Mouse (Mus musculus) urinary bladder, adult 2 months (tissue): ENCODE results near the gene Trpv4. TPM values are rescaled to one million over a fixed set of nuclear protein-coding genes. Genes with fewer than 3 reads are reported as not detected.

ENCODE experiments used
- DNase-seq: peaks from one replicate; pipeline ENCODE4 v3.0.0; 2022; ENCODE audit warnings: low spot score
- polyA plus RNA-seq: library from polyadenylated mRNA; depleted of rRNA; stranded (reverse); fragments of >200 nt; gene quantifications from 2 replicates; pipeline ENCODE4 v1.2.3, GENCODE M21; 2012; rRNA removed

Gene Trpv4
- polyA plus RNA-seq, 1 experiment: 66.3 TPM

- no peak for DNase-seq
These were observed 68.8 kb downstream of the Trpv4 start for GRCm38 (mm10) chr5:114589454-114589853.

GRCm38 (mm10) chr5:114589026-114589425 lies 69.2 kb downstream of the Trpv4 start:
- no peak for DNase-seq

DNA sequence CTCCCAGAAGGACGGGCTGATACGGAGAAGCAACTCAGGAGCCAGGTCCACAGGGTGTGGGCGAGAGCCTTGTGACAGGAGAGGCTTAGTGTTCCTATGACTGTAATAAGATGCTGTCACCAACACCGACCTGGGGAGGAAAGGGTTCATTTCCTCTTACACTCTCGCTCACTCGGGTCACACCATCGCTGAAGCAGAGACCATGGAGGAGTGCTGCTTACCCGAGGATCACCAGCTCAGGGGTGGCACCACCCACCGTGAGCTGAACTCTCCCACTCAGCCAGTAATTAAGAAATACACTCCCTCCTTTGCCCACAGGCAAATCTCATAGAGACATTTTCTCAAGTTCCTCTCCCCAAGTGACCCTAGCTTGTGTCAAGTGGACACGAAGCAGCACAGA lies 69.8 kb downstream of the Trpv4 start:
- no peak for DNase-seq

GRCm38 (mm10) chr5:114587908-114588307 lies 70.3 kb downstream of the Trpv4 start:
- no peak for DNase-seq

- DNase-seq: no peak
These were observed 72.5 kb downstream of the Trpv4 start for GRCm38 (mm10) chr5:114585682-114586081.

DNA sequence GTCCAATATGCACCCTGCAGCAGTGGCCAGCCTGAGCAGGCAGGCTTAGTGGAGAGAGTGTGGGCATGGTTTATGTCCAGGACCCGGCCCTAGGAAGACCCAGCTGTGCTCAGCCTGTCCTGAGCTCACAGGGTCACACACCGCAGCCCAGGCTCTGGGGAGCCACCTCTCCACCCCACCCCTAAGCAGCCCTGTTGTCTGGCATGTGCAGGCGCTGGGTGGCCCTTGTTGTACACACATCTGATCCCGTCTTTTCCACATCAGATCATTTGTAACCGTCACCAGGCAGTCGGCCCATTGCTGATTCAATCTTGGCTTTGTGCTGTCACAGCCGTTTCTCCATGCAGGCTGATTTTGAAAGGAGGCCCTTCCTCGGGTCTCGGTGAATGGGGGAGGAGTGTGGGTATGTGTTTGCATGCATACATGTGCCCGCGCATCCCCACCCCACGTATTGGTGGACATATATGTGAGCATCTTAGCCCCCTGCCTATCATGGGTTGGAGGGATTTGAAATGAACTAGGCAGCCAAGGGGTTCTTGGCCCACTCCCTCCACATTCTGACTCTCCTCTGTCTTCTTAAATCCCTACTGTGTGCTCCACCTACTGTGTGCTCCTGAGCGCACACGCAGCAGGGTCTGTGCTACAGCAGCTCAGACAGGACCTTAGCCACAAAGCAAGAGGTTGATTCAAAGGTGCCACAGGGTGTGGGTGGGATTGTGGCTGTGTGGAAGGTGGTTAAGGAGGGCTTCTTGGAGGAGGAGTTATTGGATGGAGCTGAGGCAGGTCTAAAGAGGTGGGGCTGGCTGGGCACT lies 73.7 kb downstream of the Trpv4 start:
- no peak for DNase-seq

GRCm38 (mm10) chr5:114583490-114584175 lies 74.6 kb downstream of the Trpv4 start:
- DNase-seq: no peak

- no peak for DNase-seq
These were observed 75.2 kb downstream of the Trpv4 start for GRCm38 (mm10) chr5:114583046-114583445.

GRCm38 (mm10) chr5:114581486-114581885 lies 76.7 kb downstream of the Trpv4 start:
- DNase-seq: no peak

DNA sequence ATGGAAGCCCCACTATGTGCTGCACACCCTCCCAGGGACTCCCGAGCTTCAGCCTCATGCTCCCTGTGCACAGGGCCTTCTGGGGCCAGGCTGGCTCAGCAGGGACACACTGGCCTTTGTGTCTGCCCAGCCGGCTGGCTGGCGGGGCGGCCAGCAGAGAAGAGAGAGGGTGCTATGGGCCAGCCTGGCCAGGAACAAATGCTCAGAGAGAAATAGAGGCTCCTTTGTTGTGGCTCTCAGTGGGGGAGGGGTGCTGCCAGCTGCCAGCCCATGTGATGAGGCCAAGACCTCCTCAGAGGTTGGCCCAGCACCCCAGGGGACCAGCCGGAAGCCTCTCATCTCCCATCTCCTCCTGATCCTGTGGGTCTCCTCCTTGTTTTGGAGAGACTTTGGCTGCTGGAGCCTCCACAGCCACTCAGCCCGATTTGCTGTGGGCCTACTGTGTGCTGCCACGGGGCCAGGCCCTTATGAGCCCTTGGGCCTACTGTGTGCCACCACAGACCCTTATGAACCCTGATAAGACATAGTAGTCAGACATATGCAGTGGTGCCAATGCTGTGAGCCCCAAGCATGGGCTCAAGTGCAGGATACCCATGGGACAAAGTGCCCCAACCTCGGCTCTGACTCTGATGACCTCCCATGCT lies 78.4 kb downstream of the Trpv4 start:
- DNase-seq: no peak

DNA sequence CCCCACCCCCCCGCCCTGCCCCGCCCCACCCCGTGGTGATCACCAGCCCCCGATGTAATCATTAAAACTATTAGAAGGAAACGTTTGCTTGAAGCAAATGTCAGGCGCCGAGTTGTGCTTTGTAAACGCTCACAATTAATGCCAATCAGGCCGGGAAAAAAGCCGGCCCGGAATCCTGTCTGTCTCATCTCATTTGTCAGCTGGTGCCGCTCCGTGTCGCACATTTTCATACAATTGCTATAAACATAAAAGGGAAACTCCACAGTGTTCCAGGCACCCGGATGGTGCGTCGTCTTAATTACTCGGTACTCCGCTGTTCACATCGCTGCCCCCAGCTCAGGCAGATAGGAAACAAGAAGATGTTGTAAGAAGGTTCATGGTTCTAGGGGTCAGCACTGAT lies 79.9 kb downstream of the Trpv4 start:
- no peak for DNase-seq

- no peak for DNase-seq
These were observed 82.1 kb downstream of the Trpv4 start for GRCm38 (mm10) chr5:114575986-114576605.

DNA sequence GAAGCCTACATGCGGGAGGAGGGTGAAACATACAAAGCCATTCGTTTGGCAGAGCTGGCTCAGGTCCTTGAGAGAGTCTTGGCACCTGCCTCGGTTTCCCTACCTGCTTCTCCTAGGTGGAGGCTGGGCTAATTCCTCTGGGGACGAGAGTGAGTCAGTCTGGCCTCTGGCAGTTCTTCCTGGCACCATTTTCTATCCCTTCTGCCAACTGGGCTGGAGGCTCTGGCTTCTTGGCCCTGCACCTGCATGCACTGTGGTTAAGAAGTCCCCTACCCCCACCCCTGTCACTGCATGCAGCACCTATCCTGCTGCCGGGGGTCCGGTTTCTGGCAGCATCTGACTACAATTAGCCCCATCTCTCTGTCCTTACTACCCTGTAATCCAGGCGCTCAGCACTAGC lies 82.7 kb downstream of the Trpv4 start:
- no peak for DNase-seq

DNA sequence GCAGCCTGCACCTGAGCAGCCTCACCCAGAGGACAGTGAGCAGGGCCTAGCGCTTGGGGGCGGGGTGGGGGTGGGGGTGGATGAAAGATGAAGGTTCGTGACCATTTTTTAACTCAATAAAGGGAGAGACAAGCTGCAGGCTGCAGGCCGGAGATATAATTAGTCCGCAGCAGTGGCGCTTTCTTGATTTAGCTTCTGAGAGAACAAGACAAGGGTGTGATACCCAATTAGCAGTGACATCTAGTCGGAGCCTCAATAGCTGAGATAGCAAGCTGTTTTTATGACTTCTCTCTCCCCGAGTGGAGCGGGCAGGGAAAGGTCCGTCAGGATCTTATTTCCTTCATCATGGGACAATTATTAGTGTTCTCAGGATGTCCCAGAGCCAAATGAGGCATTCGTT lies 83.2 kb downstream of the Trpv4 start:
- no peak for DNase-seq

GRCm38 (mm10) chr5:114573920-114574628 lies 84.1 kb downstream of the Trpv4 start:
- DNase-seq: no peak

DNA sequence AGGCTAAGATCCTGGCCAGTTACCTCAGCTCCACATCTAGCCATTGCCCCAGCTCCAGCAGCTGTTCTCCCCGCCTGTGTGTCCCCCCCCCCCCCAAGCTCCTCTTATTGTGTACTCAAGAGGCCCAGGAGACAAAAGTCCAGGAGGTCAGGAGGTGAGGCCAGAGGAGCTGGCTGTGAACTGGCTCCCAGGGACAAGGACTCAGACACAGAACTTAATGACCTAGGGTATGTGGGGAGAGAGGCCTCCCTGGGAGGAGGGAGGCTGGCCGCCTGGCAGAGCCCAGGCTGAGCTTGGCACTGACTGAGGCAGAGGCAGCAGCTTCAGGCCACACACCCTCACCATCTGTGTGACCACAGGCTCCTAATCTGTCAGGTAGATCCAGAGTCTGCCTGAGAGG lies 85.2 kb downstream of the Trpv4 start:
- DNase-seq: no peak

Other genes with a start within 250 kb of the Trpv4 start
- 17.0 and 17.4 TPM in 2 replicates for gene Mmab, start 214.4 kb downstream of the Trpv4 start, polyA plus RNA-seq
- 26.6 and 30.2 TPM in 2 replicates for gene Mvk, start 214.2 kb downstream of the Trpv4 start, polyA plus RNA-seq
- 0.17 and 0.29 TPM in 2 replicates for gene Fam222a, start 90.4 kb downstream of the Trpv4 start, polyA plus RNA-seq
- gene Gltp, start 32.6 kb upstream of the Trpv4 start, polyA plus RNA-seq: 172 and 192 TPM in 2 replicates
- 24.0 and 24.4 TPM in 2 replicates for gene Tchp, start 49.3 kb upstream of the Trpv4 start, polyA plus RNA-seq
- 55.6 and 63.2 TPM in 2 replicates for gene Ankrd13a, start 116.3 kb upstream of the Trpv4 start, polyA plus RNA-seq
- 37.5 and 46.6 TPM in 2 replicates for gene Git2, start 117.1 kb upstream of the Trpv4 start, polyA plus RNA-seq
- gene 1500011B03Rik, start 165.0 kb upstream of the Trpv4 start, polyA plus RNA-seq: 46.2 and 54.9 TPM in 2 replicates
- gene 4930519G04Rik, start 195.2 kb upstream of the Trpv4 start, polyA plus RNA-seq: not detected in 2 replicates
- 0.01 and 0.04 TPM in 2 replicates for gene Gm9936, start 200.3 kb upstream of the Trpv4 start, polyA plus RNA-seq
- gene Oasl2, start 238.5 kb upstream of the Trpv4 start, polyA plus RNA-seq: 30.2 and 36.0 TPM in 2 replicates